Comparison of ENCODE assay signal across 10 mouse cellular contexts in the genomic region with DNA sequence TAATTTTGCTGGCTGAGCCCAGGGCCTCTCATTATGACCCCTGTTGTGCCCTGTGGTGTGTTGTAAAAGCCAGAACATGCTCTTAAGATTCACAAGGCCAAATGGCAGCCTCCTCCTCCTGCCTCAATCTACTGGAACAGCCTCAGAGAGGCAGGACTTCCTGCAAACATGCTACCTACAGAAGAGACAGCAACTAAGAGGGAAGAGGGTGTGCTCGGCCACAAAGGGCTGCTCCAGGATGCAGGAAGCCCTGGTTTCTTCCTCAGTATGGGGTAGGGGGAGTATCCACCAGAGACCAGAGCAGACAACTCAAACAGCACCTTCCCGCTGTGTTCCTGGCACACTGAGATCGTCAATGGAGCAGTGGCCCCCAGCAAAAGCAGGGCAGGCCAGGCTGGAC. TPM values are rescaled to one million over a fixed set of nuclear protein-coding genes. Genes with fewer than 3 reads are reported as not detected.
DNase-seq lines count a peak whose midpoint lies in the region; ATAC-seq and TF ChIP-seq lines count a peak whose summit lies in the region.
"Had no signal": no experiment of that assay in that cellular context is flagged by ENCODE, and none has a peak within 500 bp of the region (broad histone marks: within the 10 kb centered on the region; RNA-seq: fewer than 3 reads in every experiment).

No protein-coding gene starts in this region.

- WGBS in heart, postnatal 0 days: 41% methylated on average over 3 of the region's 3 CpGs
- 29% methylated on average over 3 of the region's 3 CpGs for WGBS in neural tube, embryonic 13.5 days
- 40% methylated on average over 3 of the region's 3 CpGs for WGBS in neural tube, embryonic 15.5 days
- WGBS in intestine, embryonic 16.5 days: 34% methylated on average over 3 of the region's 3 CpGs
- WGBS in stomach, embryonic 14.5 days: 5% methylated on average over 3 of the region's 3 CpGs

- peaks cover 20% of the 10 kb centered on the region for H3K4me1 ChIP-seq in heart, postnatal 0 days (ENCODE audit: control insufficient read depth, insufficient read depth)
- H3K4me1 ChIP-seq in neural tube, embryonic 13.5 days (replicated peaks): peaks cover 14% of the 10 kb centered on the region
- H3K4me1 ChIP-seq in neural tube, embryonic 15.5 days: 0 out of 2 replicates have a peak, but pooled peaks cover 7% of the 10 kb centered on the region
- peaks cover 33% of the 10 kb centered on the region for H3K4me1 ChIP-seq in intestine, embryonic 16.5 days (ENCODE audit: control insufficient read depth, insufficient read depth, low read length)
- peaks cover 25% of the 10 kb centered on the region for H3K4me1 ChIP-seq in stomach, embryonic 14.5 days (ENCODE audit: control insufficient read depth, insufficient read depth, low read length)

- H3K9me3 ChIP-seq in heart, postnatal 0 days (replicated peaks; ENCODE audit: control insufficient read depth, low read length): no peaks in the 10 kb centered on the region
- H3K9me3 ChIP-seq in neural tube, embryonic 13.5 days: no peaks in the 10 kb centered on the region
- H3K9me3 ChIP-seq in neural tube, embryonic 15.5 days (replicated peaks): no peaks in the 10 kb centered on the region
- no peaks in the 10 kb centered on the region for H3K9me3 ChIP-seq in intestine, embryonic 16.5 days (ENCODE audit: control insufficient read depth, low read length)
- H3K9me3 ChIP-seq in stomach, embryonic 14.5 days (ENCODE audit: control insufficient read depth, low read depth, low read length): no peaks in the 10 kb centered on the region
- H3K9me3 ChIP-seq: neural tube, embryonic 12.5 days had no signal

- H3K27ac ChIP-seq in heart, postnatal 0 days (ENCODE audit: low read depth): 0 out of 2 replicates have a peak overlapping the region, but pooled peaks have one; percentile 4
- no peak overlapping the region for H3K27ac ChIP-seq in neural tube, embryonic 13.5 days (replicated peaks)
- no peak overlapping the region for H3K27ac ChIP-seq in neural tube, embryonic 15.5 days (replicated peaks)
- H3K27ac ChIP-seq in intestine, embryonic 16.5 days (ENCODE audit: low read length): peak overlapping the region; percentile 77
- H3K27ac ChIP-seq in stomach, embryonic 14.5 days (ENCODE audit: low read length): peak overlapping the region; percentile 88
- H3K27ac ChIP-seq: neural tube, embryonic 12.5 days had no signal

- H3K36me3 ChIP-seq in heart, postnatal 0 days (replicated peaks; ENCODE audit: control insufficient read depth, insufficient read depth, low read length): no peaks in the 10 kb centered on the region
- H3K36me3 ChIP-seq in neural tube, embryonic 13.5 days: 0 out of 2 replicates have a peak, but pooled peaks cover 3% of the 10 kb centered on the region
- no peaks in the 10 kb centered on the region for H3K36me3 ChIP-seq in neural tube, embryonic 15.5 days
- no peaks in the 10 kb centered on the region for H3K36me3 ChIP-seq in intestine, embryonic 16.5 days (ENCODE audit: control insufficient read depth, insufficient read depth, low read length)
- no peaks in the 10 kb centered on the region for H3K36me3 ChIP-seq in stomach, embryonic 14.5 days (ENCODE audit: control insufficient read depth, insufficient read depth, low read length)
- H3K36me3 ChIP-seq: neural tube, embryonic 12.5 days had no signal

- no peak for TF ChIP-seq EP300 in heart, postnatal 0 days (IDR thresholded peaks at IDR 0.05; ENCODE audit: low read depth)

- no peak for DNase-seq in heart, postnatal 0 days (ENCODE audit: low spot score)
- DNase-seq in heart, postnatal 4 days: no peak
- no peak for DNase-seq in testis, postnatal 14 days (ENCODE audit: low spot score)
- DNase-seq in testis, postnatal 10 days (ENCODE audit: low spot score): no peak
- DNase-seq: cerebellum, adult 9-11 months had no signal

- no peak overlapping the region for H3K4me2 ChIP-seq in heart, postnatal 0 days (ENCODE audit: low read depth, low read length)
- H3K4me2 ChIP-seq in neural tube, embryonic 13.5 days: no peak overlapping the region
- H3K4me2 ChIP-seq in neural tube, embryonic 15.5 days: no peak overlapping the region
- H3K4me2 ChIP-seq in intestine, embryonic 16.5 days (ENCODE audit: low read depth, low read length): peak overlapping the region; percentile 37; the same call in 1 of the 2 replicates
- no peak overlapping the region for H3K4me2 ChIP-seq in stomach, embryonic 14.5 days (replicated peaks; ENCODE audit: low read depth, low read length)
- H3K4me2 ChIP-seq: neural tube, embryonic 12.5 days had no signal

- TF ChIP-seq CTCF in heart, postnatal 0 days (IDR thresholded peaks at IDR 0.05; ENCODE audit: low read depth): no peak

- no peak for ATAC-seq in heart, postnatal 0 days (ENCODE audit: insufficient read depth, low read depth)
- peak; percentile 15; the same call in 1 of the 2 replicates for ATAC-seq in neural tube, embryonic 13.5 days (ENCODE audit: low read depth)
- ATAC-seq in neural tube, embryonic 15.5 days (ENCODE audit: low FRiP score): no peak
- peak; percentile 51 for ATAC-seq in intestine, embryonic 16.5 days
- ATAC-seq in stomach, embryonic 14.5 days (ENCODE audit: insufficient number of reproducible peaks, insufficient read depth, low FRiP score, low read depth): 0 out of 2 replicates have a peak, but pooled peaks have one; percentile 39

- H3K27me3 ChIP-seq in heart, postnatal 0 days (ENCODE audit: control insufficient read depth, insufficient read depth, low read length): no peaks in the 10 kb centered on the region
- H3K27me3 ChIP-seq in neural tube, embryonic 13.5 days: no peaks in the 10 kb centered on the region
- H3K27me3 ChIP-seq in neural tube, embryonic 15.5 days (replicated peaks): no peaks in the 10 kb centered on the region
- no peaks in the 10 kb centered on the region for H3K27me3 ChIP-seq in intestine, embryonic 16.5 days (replicated peaks; ENCODE audit: control insufficient read depth, insufficient read depth, low read length)
- no peaks in the 10 kb centered on the region for H3K27me3 ChIP-seq in stomach, embryonic 14.5 days (ENCODE audit: control insufficient read depth, insufficient read depth, low read length)
- H3K27me3 ChIP-seq: neural tube, embryonic 12.5 days had no signal

- no peak overlapping the region for H3K9ac ChIP-seq in heart, postnatal 0 days (replicated peaks; ENCODE audit: low read depth, low read length)
- H3K9ac ChIP-seq in neural tube, embryonic 13.5 days: no peak overlapping the region
- no peak overlapping the region for H3K9ac ChIP-seq in neural tube, embryonic 15.5 days (replicated peaks)
- peak overlapping the region; percentile 15; the same call in 1 of the 2 replicates for H3K9ac ChIP-seq in intestine, embryonic 16.5 days (ENCODE audit: low read depth, low read length)
- no peak overlapping the region for H3K9ac ChIP-seq in stomach, embryonic 14.5 days (replicated peaks; ENCODE audit: low read depth, low read length)
- H3K9ac ChIP-seq: neural tube, embryonic 12.5 days had no signal

- H3K4me3 ChIP-seq in heart, postnatal 0 days (ENCODE audit: low read depth, low read length): no peak overlapping the region
- no peak overlapping the region for H3K4me3 ChIP-seq in neural tube, embryonic 13.5 days
- H3K4me3 ChIP-seq in neural tube, embryonic 15.5 days (replicated peaks): no peak overlapping the region
- no peak overlapping the region for H3K4me3 ChIP-seq in intestine, embryonic 16.5 days (ENCODE audit: low read length)
- no peak overlapping the region for H3K4me3 ChIP-seq in stomach, embryonic 14.5 days (ENCODE audit: low read depth, low read length)
- H3K4me3 ChIP-seq: neural tube, embryonic 12.5 days had no signal

RNA-seq across cellular contexts. Expression of gene Fhdc1, which starts 19.7 kb away (rescaled TPM):
- 1.2 and 1.5 TPM in 2 replicates for total RNA-seq in heart, postnatal 0 days (2014; rRNA removed; ENCODE audit: low replicate concordance)
- polyA plus RNA-seq in heart, postnatal 0 days (2015; fragmentation: Nextera tagmentation; extraction: Ambion mirVana): 0.48 and 0.71 TPM in 2 replicates
- total RNA-seq in heart, postnatal 4 days (2021): 1 to 10 TPM; 1.0 to 1.3 TPM
- polyA plus RNA-seq in neural tube, embryonic 13.5 days (2015; fragmentation: Nextera tagmentation; extraction: Ambion mirVana): 6.3 and 6.5 TPM in 2 replicates
- 6.5 and 7.0 TPM in 2 replicates for polyA plus RNA-seq in neural tube, embryonic 15.5 days (2015; fragmentation: Nextera tagmentation; extraction: Ambion mirVana)
- polyA plus RNA-seq in intestine, embryonic 16.5 days (2015; fragmentation: Nextera tagmentation; extraction: Ambion mirVana): 6.6 and 8.8 TPM in 2 replicates
- 12.1 and 15.5 TPM in 2 replicates for polyA plus RNA-seq in stomach, embryonic 14.5 days (2014; fragmentation: Nextera tagmentation; extraction: Ambion mirVana)

Comparison
In these comparisons a context has a peak if more than half of its experiments do, and no peak if none do; other contexts are left out.
1. ATAC-seq: peak in neural tube, embryonic 13.5 days (single experiment), intestine, embryonic 16.5 days (single experiment) and stomach, embryonic 14.5 days (single experiment); none in heart, postnatal 0 days (single experiment) and neural tube, embryonic 15.5 days (single experiment).
2. H3K27ac ChIP-seq: peak in heart, postnatal 0 days (single experiment), intestine, embryonic 16.5 days (single experiment) and stomach, embryonic 14.5 days (single experiment); none in neural tube, embryonic 13.5 days (single experiment) and neural tube, embryonic 15.5 days (single experiment).